Mouse (Mus musculus): ENCODE measurements around the gene Lrat. TPM values are rescaled to one million over a fixed set of nuclear protein-coding genes. Genes with fewer than 3 reads are reported as not detected.

Gene Lrat
- polyA plus RNA-seq, 1 experiment from 2014 or later, result not detected

Other genes starting within 250 kb of the Lrat start
- 2.4 and 2.5 TPM in 2 replicates for gene Rbm46, start 27.5 kb downstream of the Lrat start, polyA plus RNA-seq (2014; fragmentation: Nextera tagmentation; extraction: Ambion mirVana)
- gene Fgg, start 103.8 kb upstream of the Lrat start, polyA plus RNA-seq (2014; fragmentation: Nextera tagmentation; extraction: Ambion mirVana), result 0.11 TPM in 2 replicates
- gene Fga, start 122.1 kb upstream of the Lrat start, polyA plus RNA-seq (2014; fragmentation: Nextera tagmentation; extraction: Ambion mirVana), result not detected in 2 replicates
- gene Fgb, start 145.9 kb upstream of the Lrat start, polyA plus RNA-seq (2014; fragmentation: Nextera tagmentation; extraction: Ambion mirVana), result 0.11 and 0.20 TPM in 2 replicates
- 140 TPM in 2 replicates for gene Plrg1, start 151.5 kb upstream of the Lrat start, polyA plus RNA-seq (2014; fragmentation: Nextera tagmentation; extraction: Ambion mirVana)
- gene Dchs2, start 224.0 kb upstream of the Lrat start, polyA plus RNA-seq (2014; fragmentation: Nextera tagmentation; extraction: Ambion mirVana), result 0.17 and 0.31 TPM in 2 replicates